In genomic region chr10:116655891-116656290, GRCm38 (mm10) we compare ENCODE assay signal across 11 mouse cellular contexts.
"Had no signal": no experiment of that assay in that cellular context is flagged by ENCODE, and none has a peak within 500 bp of the region (broad histone marks: within the 10 kb centered on the region; RNA-seq: fewer than 3 reads in every experiment).

No protein-coding gene starts in this region.

- DNase-seq: kidney, postnatal 14 days; lung, embryonic 14.5 days; lung, postnatal 10 days; lung, postnatal 4 days; thymus, postnatal 4 days had no signal

- H3K4me3 ChIP-seq: kidney, embryonic 15.5 days; left cerebral cortex, adult 2 months; limb, embryonic 10.5 days; liver, embryonic 15.5 days; myocyte; neural tube, embryonic 12.5 days had no signal

- H3K27me3 ChIP-seq: kidney, embryonic 15.5 days; liver, embryonic 15.5 days; neural tube, embryonic 12.5 days had no signal

- H3K4me1 ChIP-seq: kidney, embryonic 15.5 days; limb, embryonic 10.5 days; liver, embryonic 15.5 days; neural tube, embryonic 12.5 days had no signal

- H3K9me3 ChIP-seq: kidney, embryonic 15.5 days; limb, embryonic 10.5 days; liver, embryonic 15.5 days; neural tube, embryonic 12.5 days had no signal

- H3K36me3 ChIP-seq: kidney, embryonic 15.5 days; limb, embryonic 10.5 days; liver, embryonic 15.5 days; neural tube, embryonic 12.5 days had no signal
